Mouse (Mus musculus): ENCODE results near the gene Gprin1.

DNA sequence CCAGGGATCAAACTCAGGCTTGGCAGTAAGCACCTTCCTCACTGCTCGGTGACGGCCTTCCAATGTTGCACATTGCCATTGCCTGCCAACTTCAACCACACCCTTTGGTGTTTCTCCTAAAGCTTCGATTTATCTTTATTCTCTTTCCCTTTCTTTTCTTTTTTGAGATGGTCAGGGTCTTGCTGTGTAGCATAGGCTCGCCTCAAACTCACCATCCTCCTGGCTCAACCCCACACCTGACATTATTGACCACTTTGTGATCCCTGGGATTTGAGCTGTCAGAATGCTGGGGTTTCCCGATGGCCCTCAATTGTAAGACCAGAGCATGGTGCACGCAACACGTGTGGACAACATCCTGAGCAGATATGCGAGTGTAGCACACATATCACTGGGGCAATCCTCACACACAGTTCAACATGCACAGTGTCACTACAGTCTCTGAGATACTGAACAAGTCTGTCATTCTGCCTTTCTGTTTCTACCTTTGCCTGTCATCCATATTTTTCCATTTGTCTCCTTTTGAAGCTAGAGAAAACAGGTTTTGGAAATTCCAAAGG lies 6.6 kb upstream of the Gprin1 start:
- no peak for TF ChIP-seq CTCF (IDR thresholded peaks at IDR 0.05; ENCODE audit: low read depth, low read length)
- no peak for TF ChIP-seq POLR2A (IDR thresholded peaks at IDR 0.05; ENCODE audit: borderline replicate concordance, low read depth, low read length)

Data from bone marrow macrophage, adult 2 months (primary cell).